Mouse (Mus musculus) left cerebral cortex, adult 8-10 months (tissue): ENCODE measurements around the gene Il9r. TPM values are rescaled to one million over a fixed set of nuclear protein-coding genes. Genes with fewer than 3 reads are reported as not detected.

Experiments
- DNase-seq, 2 experiments: peaks; one replicate each; pipeline ENCODE4 v3.0.0; 2022; ENCODE audit warnings: low spot score in 2 of 2
- total RNA-seq, 4 experiments: library from RNA; stranded (reverse); gene quantifications; 2 replicates each; pipeline ENCODE4 v1.2.4; 2022

Il9r gene
- total RNA-seq, 4 experiments from 2014 or later = not detected

DNA sequence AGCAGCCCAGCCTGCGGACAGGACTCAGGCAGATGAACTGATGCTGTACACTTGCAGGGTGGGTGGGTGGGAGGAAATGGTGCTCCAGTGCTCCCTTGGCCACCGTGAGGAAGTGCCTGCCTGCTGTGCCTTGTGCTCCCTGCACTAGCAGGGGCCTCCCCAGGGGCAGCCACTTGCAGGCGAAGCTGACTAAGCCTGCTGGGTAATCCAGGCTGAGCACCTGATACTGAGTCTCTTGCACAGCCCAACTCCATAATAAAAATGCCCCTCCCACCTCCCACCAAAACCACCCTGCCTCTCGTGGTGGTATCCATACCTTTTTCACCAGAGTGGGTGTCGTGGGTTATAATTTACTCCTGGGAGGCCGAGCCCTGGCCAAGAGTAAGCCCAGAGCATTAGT lies 849 bp downstream of the Il9r start:
- DNase-seq = no peak

DNA sequence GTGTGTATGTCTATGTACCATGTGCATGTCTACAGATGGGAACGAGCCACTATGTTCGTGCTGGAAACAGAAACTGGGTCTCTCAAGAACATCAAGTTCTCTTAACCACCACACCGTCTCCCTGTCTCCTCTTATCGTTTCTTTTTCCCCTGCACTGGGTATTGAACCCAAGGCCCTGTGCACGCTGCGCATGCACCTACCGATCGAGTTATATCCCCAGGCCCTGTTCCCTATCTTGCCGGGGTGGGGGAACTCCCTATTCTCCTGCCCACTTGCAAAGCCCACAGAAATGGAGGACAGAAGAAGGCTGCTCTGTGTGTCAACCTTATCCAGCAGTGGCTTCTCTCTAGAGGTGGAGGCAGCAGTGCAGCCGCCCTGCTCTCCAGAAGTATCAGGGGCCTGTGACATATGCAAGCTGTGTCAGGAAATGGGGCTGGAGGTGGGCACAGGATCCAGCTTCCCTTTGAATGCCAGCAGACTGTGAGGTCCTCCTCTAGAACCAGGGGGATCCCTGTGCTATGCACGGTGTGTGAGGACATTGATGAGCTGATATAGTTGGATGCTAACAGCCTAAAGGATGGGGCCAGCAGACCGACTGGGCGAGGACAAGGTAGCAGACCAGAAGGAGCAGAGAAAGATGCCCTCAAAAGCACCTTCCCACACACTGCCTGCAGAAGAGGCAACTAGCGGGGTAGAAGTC lies 1.7 kb downstream of the Il9r start:
- DNase-seq = no peak

- no peak for DNase-seq
These were observed 2.3 kb downstream of the Il9r start for GRCm38 (mm10) chr11:32197766-32198165.

GRCm38 (mm10) chr11:32196727-32197126 lies 3.4 kb downstream of the Il9r start:
- DNase-seq = no peak

GRCm38 (mm10) chr11:32195867-32196540 lies 4.1 kb downstream of the Il9r start:
- DNase-seq = no peak

DNA sequence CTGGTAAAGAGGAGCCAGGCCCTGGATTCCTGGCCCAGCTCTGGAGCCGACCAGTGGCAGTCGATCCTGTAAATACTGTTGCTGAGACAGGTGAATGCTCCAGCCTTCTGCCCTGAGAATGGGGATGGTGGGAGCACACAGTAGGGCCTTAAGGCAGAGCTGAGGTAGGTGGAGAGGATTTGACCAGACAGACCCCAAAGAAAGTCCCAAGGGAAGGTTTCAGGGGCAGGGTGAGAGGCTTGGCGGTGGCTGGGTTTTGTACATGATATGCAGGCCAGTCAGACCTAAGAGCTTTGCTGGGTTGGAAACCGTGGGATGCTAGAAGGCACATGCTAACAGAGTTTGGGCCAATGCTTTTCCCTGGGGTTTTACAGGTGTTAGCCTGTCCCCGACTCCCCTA lies 5.5 kb downstream of the Il9r start:
- DNase-seq = no peak

GRCm38 (mm10) chr11:32194086-32194485 lies 6.0 kb downstream of the Il9r start:
- DNase-seq = no peak

DNA sequence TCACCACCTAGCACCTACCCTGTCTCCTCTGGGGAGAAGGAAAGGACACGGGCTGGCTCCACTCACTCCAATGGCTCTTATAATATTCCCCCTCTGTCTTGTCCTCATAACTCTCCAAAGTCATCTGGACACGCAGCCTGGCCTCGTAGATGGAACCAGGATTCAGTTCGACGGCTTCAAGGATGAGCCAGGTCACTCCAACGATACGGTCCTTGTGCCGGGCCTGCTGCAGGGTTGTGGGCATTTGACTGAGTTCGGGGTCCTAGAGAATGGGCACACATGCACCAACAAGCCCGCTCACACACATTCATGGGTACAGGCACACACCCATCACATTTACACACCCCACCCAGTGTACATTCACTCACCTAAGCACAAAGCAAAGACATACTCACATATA lies 6.9 kb downstream of the Il9r start:
- no peak for DNase-seq

- no peak for DNase-seq
These were observed 9.4 kb downstream of the Il9r start for GRCm38 (mm10) chr11:32190603-32191110.

GRCm38 (mm10) chr11:32190119-32190518 lies 10.0 kb downstream of the Il9r start:
- DNase-seq = no peak

DNA sequence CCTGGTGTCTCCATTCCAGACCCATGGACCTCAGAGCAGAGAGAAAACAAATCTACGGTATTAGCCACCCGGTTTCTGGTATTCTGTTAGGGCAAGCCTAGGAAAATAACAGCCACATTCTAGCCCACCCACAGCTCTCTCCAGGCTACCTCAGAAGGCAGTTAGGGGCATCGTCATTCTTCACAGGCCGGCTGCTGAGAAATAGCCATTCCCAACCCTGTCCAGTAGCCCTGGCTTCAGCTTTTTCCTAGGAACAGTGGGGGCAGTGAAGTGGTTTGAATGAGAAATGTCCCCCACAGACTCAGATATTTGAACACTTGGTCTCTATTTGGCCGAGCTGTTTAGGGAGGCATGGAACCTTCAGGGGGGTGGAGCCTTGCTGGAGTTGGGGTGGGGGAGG lies 10.6 kb downstream of the Il9r start:
- DNase-seq = no peak

DNA sequence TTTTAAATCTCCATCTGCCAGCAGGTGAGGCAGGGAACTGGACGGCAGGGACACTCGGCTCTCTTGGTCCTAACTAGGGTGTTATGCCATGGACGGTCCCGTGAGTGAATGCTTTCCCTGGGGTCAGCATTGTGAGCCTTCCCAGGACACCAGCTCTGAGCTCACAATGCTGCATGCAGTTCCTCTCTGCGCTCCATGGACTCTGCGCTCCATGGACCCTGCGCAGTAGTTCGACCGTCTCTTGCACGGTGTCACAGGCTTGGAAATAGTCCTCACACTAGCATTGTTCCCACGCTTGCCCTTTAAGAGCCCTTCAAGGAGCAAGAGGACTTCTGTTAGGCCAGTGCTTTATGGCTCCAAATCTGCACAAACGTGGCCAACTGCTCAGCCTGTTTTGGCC lies 11.2 kb downstream of the Il9r start:
- DNase-seq = no peak

- DNase-seq = no peak
These were observed 12.8 kb downstream of the Il9r start for GRCm38 (mm10) chr11:32187256-32187655.

- no peak for DNase-seq
These were observed 14.0 kb downstream of the Il9r start for GRCm38 (mm10) chr11:32186031-32186430.

DNA sequence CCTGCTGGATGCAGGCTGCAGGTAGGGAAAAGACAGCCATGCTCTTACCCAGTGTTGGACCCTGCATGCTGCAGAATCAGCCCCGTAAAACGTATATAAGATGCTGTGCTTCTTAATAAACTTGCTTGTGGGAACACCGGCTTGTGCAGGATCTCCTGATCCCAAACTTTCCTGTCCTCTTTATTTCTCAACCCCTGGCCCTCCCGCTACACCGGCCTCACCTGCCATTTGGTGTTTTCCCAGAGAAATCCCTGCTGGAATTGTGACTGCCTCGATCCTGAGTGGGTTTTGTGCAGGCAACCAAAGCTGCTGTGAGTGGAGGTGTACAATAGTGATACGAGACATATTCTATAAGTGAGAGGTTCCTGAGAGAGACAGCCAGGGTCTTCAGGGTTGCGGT lies 15.6 kb downstream of the Il9r start:
- no peak for DNase-seq

DNA sequence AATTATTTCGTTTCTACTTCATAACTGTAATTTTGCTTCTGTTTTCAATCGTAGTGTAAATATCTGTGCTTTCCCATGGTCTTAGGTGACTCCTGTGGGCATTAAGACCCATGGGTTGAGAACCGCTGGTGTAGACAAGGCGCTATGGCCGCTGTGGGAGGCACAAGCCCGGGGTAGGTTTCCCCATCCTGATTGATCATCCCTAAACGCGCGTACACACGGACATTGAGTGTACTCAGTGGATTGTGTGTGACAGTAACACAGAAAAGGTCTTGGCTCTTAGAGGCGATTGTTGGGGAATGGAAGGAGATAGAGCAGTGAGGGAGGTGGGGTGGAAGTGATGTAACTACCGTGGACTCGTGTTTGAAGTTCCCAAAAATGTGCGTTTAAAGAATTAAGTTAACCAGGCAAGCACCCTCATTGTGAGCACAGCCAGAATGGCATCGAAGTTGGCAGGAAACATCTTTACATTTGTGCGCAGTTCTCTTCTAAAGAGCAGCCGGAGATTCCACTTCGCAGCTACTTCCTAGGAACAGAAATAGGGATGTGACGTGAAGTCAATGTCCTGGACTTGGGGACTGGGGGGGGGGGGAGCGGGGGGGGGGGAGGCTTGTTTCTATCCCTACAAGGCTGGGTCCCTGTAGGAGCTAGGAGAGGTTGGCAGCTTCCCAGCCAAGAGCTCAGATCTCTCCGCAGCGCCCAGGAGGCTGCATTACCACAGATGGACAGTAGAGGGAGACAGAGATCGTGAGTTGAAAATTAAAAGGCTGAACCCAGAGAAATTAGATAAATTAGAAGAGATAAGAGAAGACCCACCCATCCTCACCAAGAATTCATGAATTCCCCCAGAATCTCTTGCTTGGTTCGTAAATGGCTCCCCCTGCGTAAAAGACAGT lies 17.9 kb downstream of the Il9r start:
- peak; percentile 59 to 83 for DNase-seq

DNA sequence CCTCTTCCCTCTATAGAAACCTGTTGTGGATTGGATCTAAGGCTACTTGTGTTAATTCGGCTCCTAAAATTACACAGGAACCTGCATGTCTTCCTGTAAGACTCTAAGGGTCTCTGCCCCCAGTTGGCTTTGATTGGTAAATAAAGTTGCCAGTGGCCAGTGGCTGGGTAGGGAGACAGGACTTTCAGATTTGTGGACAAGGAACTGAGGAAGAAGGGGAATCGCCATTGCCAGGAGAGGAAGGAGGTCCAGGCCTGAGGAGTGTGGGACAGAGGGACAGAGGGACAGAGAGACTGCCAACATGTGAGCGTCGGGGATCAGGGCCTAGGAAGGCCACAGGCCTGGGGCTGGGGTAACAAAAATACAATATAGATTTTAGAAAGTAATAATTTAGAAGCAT lies 18.8 kb downstream of the Il9r start:
- DNase-seq = no peak

- no peak for DNase-seq
These were observed 21.6 kb downstream of the Il9r start for GRCm38 (mm10) chr11:32178506-32178905.

- DNase-seq = no peak
These were observed 33.4 kb downstream of the Il9r start for GRCm38 (mm10) chr11:32166683-32167082.

GRCm38 (mm10) chr11:32161922-32162804 lies 37.9 kb downstream of the Il9r start:
- DNase-seq = peak; percentile 74 to 83

GRCm38 (mm10) chr11:32161500-32161899 lies 38.6 kb downstream of the Il9r start:
- DNase-seq = no peak
